Mouse (Mus musculus): Measurements from ENCODE around the gene Olfr560. TPM values are rescaled to one million over a fixed set of nuclear protein-coding genes. Genes with fewer than 3 reads are reported as not detected.

Olfr560 gene
- polyA plus RNA-seq (2015; fragmentation: Nextera tagmentation; extraction: Ambion mirVana) = not detected in 2 replicates

GRCm38 (mm10) chr7:102759266-102759665 is at the start of gene Olfr560, which contains the start of gene Olfr78:
TSS of gene Olfr560 (minus strand) at chr7:102759366.
TSS of gene Olfr78 (minus strand) at chr7:102759471.
- no peaks in the 10 kb centered on the region for H3K4me1 ChIP-seq
- H3K36me3 ChIP-seq = no peaks in the 10 kb centered on the region
- no peak within 1 kb of the TSS for H3K27ac ChIP-seq (replicated peaks)
- ATAC-seq (ENCODE audit: extremely low read depth, insufficient number of reproducible peaks, low FRiP score, low TSS enrichment) = no peak
- H3K9ac ChIP-seq = no peak within 1 kb of the TSS
- WGBS = 67% methylated on average over 4 of the region's 4 CpGs
- no peak within 1 kb of the TSS for H3K4me2 ChIP-seq
- no peaks in the 10 kb centered on the region for H3K27me3 ChIP-seq (replicated peaks)
- no peaks in the 10 kb centered on the region for H3K9me3 ChIP-seq
- no peak within 1 kb of the TSS for H3K4me3 ChIP-seq

GRCm38 (mm10) chr7:102803180-102803579 is 44.0 kb upstream of the Olfr560 start, which contains the start of gene Olfr564:
TSS of gene Olfr564 (plus strand) at chr7:102803480.
- Histone ChIP-seq H3K9ac (no peak within 1 kb of the TSS), H3K36me3 (no peaks in the 10 kb centered on the region), H3K27me3 (replicated peaks) (no peaks in the 10 kb centered on the region), H3K4me1 (no peaks in the 10 kb centered on the region), H3K9me3 (no peaks in the 10 kb centered on the region), H3K4me3 (no peak within 1 kb of the TSS), H3K4me2 (no peak within 1 kb of the TSS), H3K27ac (replicated peaks) (no peak within 1 kb of the TSS)
- no peak for ATAC-seq (ENCODE audit: extremely low read depth, insufficient number of reproducible peaks, low FRiP score, low TSS enrichment)

- Histone ChIP-seq H3K9ac (no peak within 1 kb of the TSS), H3K27ac (replicated peaks) (no peak within 1 kb of the TSS), H3K9me3 (no peaks in the 10 kb centered on the region), H3K4me2 (no peak within 1 kb of the TSS), H3K4me1 (no peaks in the 10 kb centered on the region), H3K36me3 (no peaks in the 10 kb centered on the region), H3K27me3 (replicated peaks) (no peaks in the 10 kb centered on the region), H3K4me3 (no peak within 1 kb of the TSS)
- WGBS = 54% methylated on average over 2 of the region's 2 CpGs
- no peak for ATAC-seq (ENCODE audit: extremely low read depth, insufficient number of reproducible peaks, low FRiP score, low TSS enrichment)
These were observed 11.8 kb upstream of the Olfr560 start, which contains the start of gene Olfr561 for GRCm38 (mm10) chr7:102770921-102771320. TSS of gene Olfr561 (plus strand) at chr7:102771221.

GRCm38 (mm10) chr7:102752086-102752485 is 7.1 kb downstream of the Olfr560 start:
- Histone ChIP-seq H3K4me3 (no peak overlapping the region), H3K9me3 (no peaks in the 10 kb centered on the region)
- ATAC-seq (ENCODE audit: extremely low read depth, insufficient number of reproducible peaks, low FRiP score, low TSS enrichment) = no peak

GRCm38 (mm10) chr7:102737705-102738104 is 21.5 kb downstream of the Olfr560 start:
- H3K4me3 ChIP-seq = no peak overlapping the region
- H3K27ac ChIP-seq (replicated peaks) = no peak overlapping the region
- 39% methylated on average over 2 of the region's 2 CpGs for WGBS
- H3K9me3 ChIP-seq = no peaks in the 10 kb centered on the region
- no peaks in the 10 kb centered on the region for H3K4me1 ChIP-seq
- no peaks in the 10 kb centered on the region for H3K27me3 ChIP-seq (replicated peaks)
- ATAC-seq (ENCODE audit: extremely low read depth, insufficient number of reproducible peaks, low FRiP score, low TSS enrichment) = no peak
- no peak overlapping the region for H3K9ac ChIP-seq
- no peaks in the 10 kb centered on the region for H3K36me3 ChIP-seq
- no peak overlapping the region for H3K4me2 ChIP-seq

More at GRCm38 (mm10) chr7:102752086-102752485, 7.1 kb downstream of the Olfr560 start:
- H3K4me2 ChIP-seq = no peak overlapping the region
- no peak overlapping the region for H3K9ac ChIP-seq
- no peaks in the 10 kb centered on the region for H3K27me3 ChIP-seq (replicated peaks)
- no peaks in the 10 kb centered on the region for H3K36me3 ChIP-seq
- 5% methylated on average over 1 of the region's 1 CpGs for WGBS
- no peaks in the 10 kb centered on the region for H3K4me1 ChIP-seq
- no peak overlapping the region for H3K27ac ChIP-seq (replicated peaks)

- H3K27me3 ChIP-seq (replicated peaks) = no peaks in the 10 kb centered on the region
- H3K9ac ChIP-seq = no peak overlapping the region
- H3K4me1 ChIP-seq = no peaks in the 10 kb centered on the region
- WGBS = 37% methylated on average over 1 of the region's 1 CpGs
- H3K36me3 ChIP-seq = no peaks in the 10 kb centered on the region
- no peak for ATAC-seq (ENCODE audit: extremely low read depth, insufficient number of reproducible peaks, low FRiP score, low TSS enrichment)
- H3K27ac ChIP-seq (replicated peaks) = no peak overlapping the region
- H3K4me2 ChIP-seq = no peak overlapping the region
- no peaks in the 10 kb centered on the region for H3K9me3 ChIP-seq
- H3K4me3 ChIP-seq = no peak overlapping the region
These were observed 25.4 kb downstream of the Olfr560 start for GRCm38 (mm10) chr7:102733793-102734192.

- no peaks in the 10 kb centered on the region for H3K4me1 ChIP-seq
- no peak for ATAC-seq (ENCODE audit: extremely low read depth, insufficient number of reproducible peaks, low FRiP score, low TSS enrichment)
- no peaks in the 10 kb centered on the region for H3K9me3 ChIP-seq
- no peaks in the 10 kb centered on the region for H3K36me3 ChIP-seq
- H3K4me2 ChIP-seq = no peak within 1 kb of the TSS
- H3K9ac ChIP-seq = no peak within 1 kb of the TSS
- H3K4me3 ChIP-seq = no peak within 1 kb of the TSS
- no peaks in the 10 kb centered on the region for H3K27me3 ChIP-seq (replicated peaks)
- no peak within 1 kb of the TSS for H3K27ac ChIP-seq (replicated peaks)
These were observed 31.8 kb downstream of the Olfr560 start, which contains the start of gene Olfr559 for GRCm38 (mm10) chr7:102727391-102727790. TSS of gene Olfr559 (minus strand) at chr7:102727491.

GRCm38 (mm10) chr7:102718970-102719369 is 40.2 kb downstream of the Olfr560 start, which contains the start of gene Olfr33:
TSS of gene Olfr33 (minus strand) at chr7:102719070.
- Histone ChIP-seq H3K27me3 (replicated peaks) (no peaks in the 10 kb centered on the region), H3K4me2 (no peak within 1 kb of the TSS), H3K4me3 (no peak within 1 kb of the TSS), H3K4me1 (no peaks in the 10 kb centered on the region), H3K36me3 (no peaks in the 10 kb centered on the region), H3K9ac (no peak within 1 kb of the TSS), H3K27ac (replicated peaks) (no peak within 1 kb of the TSS), H3K9me3 (no peaks in the 10 kb centered on the region)
- no peak for ATAC-seq (ENCODE audit: extremely low read depth, insufficient number of reproducible peaks, low FRiP score, low TSS enrichment)
- 41% methylated on average over 1 of the region's 1 CpGs for WGBS

- Histone ChIP-seq H3K4me2 (no peak within 1 kb of the TSS), H3K27ac (replicated peaks) (no peak within 1 kb of the TSS), H3K4me1 (no peaks in the 10 kb centered on the region), H3K4me3 (no peak within 1 kb of the TSS), H3K9ac (no peak within 1 kb of the TSS), H3K36me3 (no peaks in the 10 kb centered on the region), H3K9me3 (no peaks in the 10 kb centered on the region), H3K27me3 (replicated peaks) (no peaks in the 10 kb centered on the region)
- no peak for ATAC-seq (ENCODE audit: extremely low read depth, insufficient number of reproducible peaks, low FRiP score, low TSS enrichment)
These were observed 57.3 kb downstream of the Olfr560 start, which contains the start of gene Olfr558 for GRCm38 (mm10) chr7:102701915-102702314. TSS of gene Olfr558 (plus strand) at chr7:102702215.

Other genes with a start within 250 kb of the Olfr560 start
- not detected in 2 replicates for gene Olfr547, start 224.6 kb downstream of the Olfr560 start, polyA plus RNA-seq (2015; fragmentation: Nextera tagmentation; extraction: Ambion mirVana)
- gene Olfr548-ps1, start 218.5 kb downstream of the Olfr560 start, polyA plus RNA-seq (2015; fragmentation: Nextera tagmentation; extraction: Ambion mirVana) = not detected in 2 replicates
- gene Olfr549, start 209.5 kb downstream of the Olfr560 start, polyA plus RNA-seq (2015; fragmentation: Nextera tagmentation; extraction: Ambion mirVana) = not detected in 2 replicates
- 0.51 and 0.64 TPM in 2 replicates for gene Trim21, start 193.9 kb downstream of the Olfr560 start, polyA plus RNA-seq (2015; fragmentation: Nextera tagmentation; extraction: Ambion mirVana)
- not detected in 2 replicates for gene Olfr550, start 187.9 kb downstream of the Olfr560 start, polyA plus RNA-seq (2015; fragmentation: Nextera tagmentation; extraction: Ambion mirVana)
- gene Olfr551, start 167.5 kb downstream of the Olfr560 start, polyA plus RNA-seq (2015; fragmentation: Nextera tagmentation; extraction: Ambion mirVana) = not detected in 2 replicates
- gene Olfr552, start 161.6 kb downstream of the Olfr560 start, polyA plus RNA-seq (2015; fragmentation: Nextera tagmentation; extraction: Ambion mirVana) = not detected in 2 replicates
- gene Olfr553, start 141.1 kb downstream of the Olfr560 start, polyA plus RNA-seq (2015; fragmentation: Nextera tagmentation; extraction: Ambion mirVana) = not detected in 2 replicates
- not detected in 2 replicates for gene Olfr554, start 120.9 kb downstream of the Olfr560 start, polyA plus RNA-seq (2015; fragmentation: Nextera tagmentation; extraction: Ambion mirVana)
- not detected in 2 replicates for gene Olfr555, start 100.5 kb downstream of the Olfr560 start, polyA plus RNA-seq (2015; fragmentation: Nextera tagmentation; extraction: Ambion mirVana)
- gene Olfr556, start 94.5 kb downstream of the Olfr560 start, polyA plus RNA-seq (2015; fragmentation: Nextera tagmentation; extraction: Ambion mirVana) = not detected in 2 replicates
- gene Trim68, start 72.0 kb downstream of the Olfr560 start, polyA plus RNA-seq (2015; fragmentation: Nextera tagmentation; extraction: Ambion mirVana) = 11.3 and 12.1 TPM in 2 replicates
- not detected in 2 replicates for gene Olfr557, start 63.5 kb downstream of the Olfr560 start, polyA plus RNA-seq (2015; fragmentation: Nextera tagmentation; extraction: Ambion mirVana)
- gene Olfr558, start 57.2 kb downstream of the Olfr560 start, polyA plus RNA-seq (2015; fragmentation: Nextera tagmentation; extraction: Ambion mirVana) = 0.05 TPM in 1 of 2 replicates, not detected in the other
- not detected in 2 replicates for gene Olfr33, start 40.3 kb downstream of the Olfr560 start, polyA plus RNA-seq (2015; fragmentation: Nextera tagmentation; extraction: Ambion mirVana)
- not detected in 2 replicates for gene Olfr559, start 31.9 kb downstream of the Olfr560 start, polyA plus RNA-seq (2015; fragmentation: Nextera tagmentation; extraction: Ambion mirVana)
- 0.16 TPM in 1 of 2 replicates, not detected in the other for gene Olfr78, start 105 bp upstream of the Olfr560 start, polyA plus RNA-seq (2015; fragmentation: Nextera tagmentation; extraction: Ambion mirVana)
- gene Olfr561, start 11.9 kb upstream of the Olfr560 start, polyA plus RNA-seq (2015; fragmentation: Nextera tagmentation; extraction: Ambion mirVana) = not detected in 2 replicates
- gene Olfr564, start 44.1 kb upstream of the Olfr560 start, polyA plus RNA-seq (2015; fragmentation: Nextera tagmentation; extraction: Ambion mirVana) = not detected in 2 replicates
- gene Olfr566, start 99.4 kb upstream of the Olfr560 start, polyA plus RNA-seq (2015; fragmentation: Nextera tagmentation; extraction: Ambion mirVana) = not detected in 2 replicates
- not detected in 2 replicates for gene Olfr568, start 117.8 kb upstream of the Olfr560 start, polyA plus RNA-seq (2015; fragmentation: Nextera tagmentation; extraction: Ambion mirVana)
- not detected in 2 replicates for gene Olfr569, start 131.5 kb upstream of the Olfr560 start, polyA plus RNA-seq (2015; fragmentation: Nextera tagmentation; extraction: Ambion mirVana)
- not detected in 2 replicates for gene Olfr570, start 135.2 kb upstream of the Olfr560 start, polyA plus RNA-seq (2015; fragmentation: Nextera tagmentation; extraction: Ambion mirVana)
- gene Olfr571, start 158.2 kb upstream of the Olfr560 start, polyA plus RNA-seq (2015; fragmentation: Nextera tagmentation; extraction: Ambion mirVana) = not detected in 2 replicates
- gene Olfr572, start 165.0 kb upstream of the Olfr560 start, polyA plus RNA-seq (2015; fragmentation: Nextera tagmentation; extraction: Ambion mirVana) = not detected in 2 replicates
- gene Olfr573-ps1, start 183.2 kb upstream of the Olfr560 start, polyA plus RNA-seq (2015; fragmentation: Nextera tagmentation; extraction: Ambion mirVana) = not detected in 2 replicates
- not detected in 2 replicates for gene Olfr574, start 189.1 kb upstream of the Olfr560 start, polyA plus RNA-seq (2015; fragmentation: Nextera tagmentation; extraction: Ambion mirVana)
- gene Olfr575, start 199.4 kb upstream of the Olfr560 start, polyA plus RNA-seq (2015; fragmentation: Nextera tagmentation; extraction: Ambion mirVana) = not detected in 2 replicates
- gene Olfr576, start 203.3 kb upstream of the Olfr560 start, polyA plus RNA-seq (2015; fragmentation: Nextera tagmentation; extraction: Ambion mirVana) = not detected in 2 replicates
- not detected in 2 replicates for gene Olfr577, start 216.6 kb upstream of the Olfr560 start, polyA plus RNA-seq (2015; fragmentation: Nextera tagmentation; extraction: Ambion mirVana)
- not detected in 2 replicates for gene Olfr578, start 230.0 kb upstream of the Olfr560 start, polyA plus RNA-seq (2015; fragmentation: Nextera tagmentation; extraction: Ambion mirVana)

Data from heart, embryonic 13.5 days (tissue).